Mouse (Mus musculus) liver, adult 2 months (tissue): ENCODE measurements around the gene Fn1.

Experiments
- CTCF ChIP-seq: fragments of 200-500 bp; IDR thresholded peaks from 2 replicates; pipeline ENCODE4 v1.5.1; 2011; ENCODE audit warnings: low read depth, low read length, control low read depth
- POLR2A ChIP-seq: fragments of 200-500 bp; IDR thresholded peaks from 2 replicates; pipeline ENCODE4 v1.6.1; 2011; ENCODE audit warnings: low read length, control low read depth; ENCODE audit not compliant: insufficient read depth; ENCODE audit errors: extremely low read depth

GRCm38 (mm10) chr1:71634471-71634981, 18.5 kb downstream of the Fn1 start:
- TF ChIP-seq CTCF: no peak
- TF ChIP-seq POLR2A: no peak
